Mouse (Mus musculus) neural tube, embryonic 14.5 days (tissue): Measurements from ENCODE around the gene Fhdc1. TPM values are rescaled to one million over a fixed set of nuclear protein-coding genes. Genes with fewer than 3 reads are reported as not detected.
A peak's percentile ranks its signal among the peaks of the same experiment; 100 is the strongest.

Experiments
- ATAC-seq: fragments of 200-750 bp; cut with Nextera tagmentation; 2 replicates; pipeline ENCODE4 v1.8.0; 2017; ENCODE audit warnings: low read depth, mild to moderate bottlenecking, moderate TSS enrichment, moderate library complexity
- H3K27ac ChIP-seq: fragments of 300-500 bp; sonication (generic); 2 replicates; pipeline ENCODE4 v1.5.1; 2014; ENCODE audit warnings: low read depth, mild to moderate bottlenecking, control low read depth, low read length, moderate library complexity, mixed read lengths
- H3K27me3 ChIP-seq: fragments of 300-500 bp; sonication (generic); 2 replicates; pipeline ENCODE4 v1.6.1; 2014; ENCODE audit warnings: low read length; ENCODE audit not compliant: control insufficient read depth, insufficient read depth
- H3K36me3 ChIP-seq: fragments of 300-500 bp; sonication (generic); 2 replicates; pipeline ENCODE4 v1.6.1; 2014; ENCODE audit warnings: low read length, mixed read lengths; ENCODE audit not compliant: control insufficient read depth, insufficient read depth
- H3K4me1 ChIP-seq: fragments of 300-500 bp; sonication (generic); 2 replicates; pipeline ENCODE4 v1.6.1; 2014; ENCODE audit warnings: low read length; ENCODE audit not compliant: control insufficient read depth, insufficient read depth
- H3K4me2 ChIP-seq: fragments of 300-500 bp; sonication (generic); 2 replicates; pipeline ENCODE4 v1.6.1; 2014; ENCODE audit warnings: mild to moderate bottlenecking, low read depth, low read length, control low read depth
- H3K4me3 ChIP-seq: fragments of 300-500 bp; sonication (generic); 2 replicates; pipeline ENCODE4 v1.5.1; 2014; ENCODE audit warnings: low read depth, low read length, control low read depth, mixed read lengths
- H3K9ac ChIP-seq: fragments of 300-500 bp; sonication (generic); replicated peaks from 2 replicates; pipeline ENCODE4 v1.6.1; 2014; ENCODE audit warnings: low read depth, mild to moderate bottlenecking, control low read depth, low read length, mixed read lengths
- H3K9me3 ChIP-seq: fragments of 300-500 bp; sonication (generic); 2 replicates; pipeline ENCODE4 v1.6.1; 2016; ENCODE audit warnings: low read length; ENCODE audit not compliant: control insufficient read depth
- WGBS: fragments of 180-500 bp; shearing (Covaris S2); extraction: QIAGEN DNeasy Blood & Tissue Kit; methylation state at CpG from one replicate; pipeline ENCODE4 v1.1.7; 2014; 5-methylcytosine and 5-hydroxymethylcytosine counted together
- polyA plus RNA-seq: library from polyadenylated mRNA; unstranded; fragments of >200 nt; fragmentation: Nextera tagmentation; extraction: Ambion mirVana; gene quantifications from 2 replicates; pipeline ENCODE4 v1.2.1, GENCODE M21; 2014

The Fhdc1 gene
- polyA plus RNA-seq, 1 experiment from 2014 or later: 7.2 TPM

- no peak overlapping the region for H3K27ac ChIP-seq
- H3K36me3 ChIP-seq: no peaks in the 10 kb centered on the region
- H3K9me3 ChIP-seq: no peaks in the 10 kb centered on the region
- H3K4me1 ChIP-seq: peaks cover 5% of the 10 kb centered on the region; the same call in 1 of the 2 replicates
- under 1% methylated on average over 61 of the region's 61 CpGs for WGBS
- peak overlapping the region; percentile 97 for H3K4me2 ChIP-seq
- ATAC-seq: peak; percentile 67
- H3K9ac ChIP-seq: peak overlapping the region; percentile 66
- H3K27me3 ChIP-seq: no peaks in the 10 kb centered on the region; the same call in 1 of the 2 replicates
- H3K4me3 ChIP-seq: peak overlapping the region; percentile 69
Measured at GRCm38 (mm10) chr3:84479293-84480005, 780 bp downstream of the Fhdc1 start.

GRCm38 (mm10) chr3:84478896-84479292 lies 1.3 kb downstream of the Fhdc1 start:
- 4% methylated on average over 12 of the region's 12 CpGs for WGBS
- peak overlapping the region; percentile 97 for H3K4me2 ChIP-seq
- no peak for ATAC-seq
- H3K27ac ChIP-seq: no peak overlapping the region
- no peaks in the 10 kb centered on the region for H3K36me3 ChIP-seq
- H3K4me1 ChIP-seq: peaks cover 5% of the 10 kb centered on the region; the same call in 1 of the 2 replicates
- H3K27me3 ChIP-seq: no peaks in the 10 kb centered on the region; the same call in 1 of the 2 replicates
- H3K9me3 ChIP-seq: no peaks in the 10 kb centered on the region
- peak overlapping the region; percentile 69 for H3K4me3 ChIP-seq
- H3K9ac ChIP-seq: peak overlapping the region; percentile 66

GRCm38 (mm10) chr3:84478195-84478594 lies 2.0 kb downstream of the Fhdc1 start:
- H3K4me1 ChIP-seq: peaks cover 5% of the 10 kb centered on the region; the same call in 1 of the 2 replicates
- no peaks in the 10 kb centered on the region; the same call in 1 of the 2 replicates for H3K27me3 ChIP-seq
- no peak overlapping the region for H3K27ac ChIP-seq
- H3K9ac ChIP-seq: no peak overlapping the region
- no peak for ATAC-seq
- no peaks in the 10 kb centered on the region for H3K36me3 ChIP-seq
- peak overlapping the region; percentile 97 for H3K4me2 ChIP-seq
- H3K9me3 ChIP-seq: no peaks in the 10 kb centered on the region
- 3% methylated on average over 7 of the region's 7 CpGs for WGBS
- peak overlapping the region; percentile 69 for H3K4me3 ChIP-seq

GRCm38 (mm10) chr3:84477498-84477897 lies 2.7 kb downstream of the Fhdc1 start:
- H3K9ac ChIP-seq: no peak overlapping the region
- H3K27me3 ChIP-seq: no peaks in the 10 kb centered on the region; the same call in 1 of the 2 replicates
- H3K9me3 ChIP-seq: no peaks in the 10 kb centered on the region
- no peaks in the 10 kb centered on the region for H3K36me3 ChIP-seq
- no peak overlapping the region for H3K4me3 ChIP-seq
- ATAC-seq: no peak
- peak overlapping the region; percentile 97; the same call in 1 of the 2 replicates for H3K4me2 ChIP-seq
- H3K27ac ChIP-seq: no peak overlapping the region
- peaks cover 5% of the 10 kb centered on the region; the same call in 1 of the 2 replicates for H3K4me1 ChIP-seq
- WGBS: 97% methylated on average over 1 of the region's 1 CpGs

- no peaks in the 10 kb centered on the region for H3K36me3 ChIP-seq
- no peak overlapping the region for H3K4me2 ChIP-seq
Measured at GRCm38 (mm10) chr3:84474981-84475775, 5.1 kb downstream of the Fhdc1 start.

GRCm38 (mm10) chr3:84474398-84474797 lies 5.8 kb downstream of the Fhdc1 start:
- H3K36me3 ChIP-seq: no peaks in the 10 kb centered on the region
- H3K4me3 ChIP-seq: no peak overlapping the region
- H3K9ac ChIP-seq: no peak overlapping the region
- H3K27ac ChIP-seq: no peak overlapping the region
- no peaks in the 10 kb centered on the region for H3K27me3 ChIP-seq
- H3K9me3 ChIP-seq: no peaks in the 10 kb centered on the region
- WGBS: 83% methylated on average over 6 of the region's 6 CpGs
- no peak for ATAC-seq
- no peak overlapping the region for H3K4me2 ChIP-seq
- peaks cover 5% of the 10 kb centered on the region; the same call in 1 of the 2 replicates for H3K4me1 ChIP-seq

More at GRCm38 (mm10) chr3:84474981-84475775, 5.1 kb downstream of the Fhdc1 start:
- Histone ChIP-seq H3K9ac (no peak overlapping the region), H3K27ac (no peak overlapping the region), H3K4me3 (no peak overlapping the region), H3K4me1 (peaks cover 5% of the 10 kb centered on the region; the same call in 1 of the 2 replicates), H3K9me3 (no peaks in the 10 kb centered on the region), H3K27me3 (no peaks in the 10 kb centered on the region; the same call in 1 of the 2 replicates)
- WGBS: 89% methylated on average over 12 of the region's 12 CpGs
- no peak for ATAC-seq

- no peak overlapping the region for H3K27ac ChIP-seq
- no peaks in the 10 kb centered on the region for H3K9me3 ChIP-seq
- H3K36me3 ChIP-seq: no peaks in the 10 kb centered on the region
- no peaks in the 10 kb centered on the region for H3K4me1 ChIP-seq
- ATAC-seq: no peak
- no peak overlapping the region for H3K4me2 ChIP-seq
- WGBS: 70% methylated on average over 5 of the region's 5 CpGs
- H3K27me3 ChIP-seq: no peaks in the 10 kb centered on the region
- H3K4me3 ChIP-seq: no peak overlapping the region
- no peak overlapping the region for H3K9ac ChIP-seq
Measured at GRCm38 (mm10) chr3:84472955-84473354, 7.3 kb downstream of the Fhdc1 start.

GRCm38 (mm10) chr3:84472527-84472926 lies 7.7 kb downstream of the Fhdc1 start:
- H3K9ac ChIP-seq: no peak overlapping the region

GRCm38 (mm10) chr3:84471146-84471545 lies 9.1 kb downstream of the Fhdc1 start:
- H3K27ac ChIP-seq: no peak overlapping the region
- H3K36me3 ChIP-seq: no peaks in the 10 kb centered on the region
- no peaks in the 10 kb centered on the region for H3K9me3 ChIP-seq
- no peak overlapping the region for H3K4me3 ChIP-seq
- H3K4me2 ChIP-seq: no peak overlapping the region
- H3K9ac ChIP-seq: no peak overlapping the region
- WGBS: 93% methylated on average over 4 of the region's 4 CpGs
- no peak for ATAC-seq
- H3K4me1 ChIP-seq: no peaks in the 10 kb centered on the region
- no peaks in the 10 kb centered on the region for H3K27me3 ChIP-seq

More at GRCm38 (mm10) chr3:84472527-84472926, 7.7 kb downstream of the Fhdc1 start:
- no peaks in the 10 kb centered on the region for H3K9me3 ChIP-seq
- WGBS: 64% methylated on average over 3 of the region's 3 CpGs
- H3K36me3 ChIP-seq: no peaks in the 10 kb centered on the region
- no peaks in the 10 kb centered on the region for H3K27me3 ChIP-seq
- no peak for ATAC-seq
- H3K4me3 ChIP-seq: no peak overlapping the region
- no peaks in the 10 kb centered on the region for H3K4me1 ChIP-seq
- H3K27ac ChIP-seq: no peak overlapping the region
- no peak overlapping the region for H3K4me2 ChIP-seq
